20 mouse cellular contexts compared by ENCODE assay signal in genomic region chr13:26569422-26569821, GRCm38 (mm10).
DNase-seq lines count a peak whose midpoint lies in the region; ATAC-seq and TF ChIP-seq lines count a peak whose summit lies in the region.
"Had no signal": no experiment of that assay in that cellular context is flagged by ENCODE, and none has a peak within 500 bp of the region (broad histone marks: within the 10 kb centered on the region; RNA-seq: fewer than 3 reads in every experiment).

No protein-coding gene starts in this region.

- H3K4me1 ChIP-seq in forebrain, embryonic 12.5 days, result peaks cover 5% of the 10 kb centered on the region; the same call in 1 of the 2 replicates
- no peaks in the 10 kb centered on the region for H3K4me1 ChIP-seq in midbrain, embryonic 14.5 days (ENCODE audit: control insufficient read depth, insufficient read depth, low read length)
- H3K4me1 ChIP-seq: heart, embryonic 10.5 days had no signal

- H3K4me3 ChIP-seq in forebrain, embryonic 12.5 days (replicated peaks), result no peak overlapping the region
- no peak overlapping the region for H3K4me3 ChIP-seq in midbrain, embryonic 14.5 days (replicated peaks; ENCODE audit: low read depth, low read length)
- H3K4me3 ChIP-seq: heart, embryonic 10.5 days had no signal

- TF ChIP-seq CTCF in brain, embryonic 14.5 days (IDR thresholded peaks at IDR 0.05; ENCODE audit: borderline replicate concordance, extremely low read depth, insufficient read depth, insufficient read length), result no peak

- WGBS in forebrain, embryonic 12.5 days, result 14% methylated on average over 4 of the region's 4 CpGs
- 7% methylated on average over 4 of the region's 4 CpGs for WGBS in midbrain, embryonic 14.5 days

- no peak overlapping the region for H3K9ac ChIP-seq in forebrain, embryonic 12.5 days
- no peak overlapping the region for H3K9ac ChIP-seq in midbrain, embryonic 14.5 days (replicated peaks; ENCODE audit: low read length)

- peak; percentile 58; the same call in 1 of the 2 replicates for ATAC-seq in forebrain, embryonic 12.5 days (ENCODE audit: low FRiP score)
- ATAC-seq in midbrain, embryonic 14.5 days (ENCODE audit: low FRiP score, low TSS enrichment), result no peak; the same call in 1 of the 2 replicates
- ATAC-seq: hindbrain, embryonic 16.5 days had no signal

- H3K9me3 ChIP-seq in forebrain, embryonic 12.5 days, result no peaks in the 10 kb centered on the region
- no peaks in the 10 kb centered on the region for H3K9me3 ChIP-seq in midbrain, embryonic 14.5 days (ENCODE audit: control insufficient read depth, low read length)
- H3K9me3 ChIP-seq: heart, embryonic 10.5 days had no signal

- DNase-seq in embryo, embryonic 10 days (ENCODE audit: low spot score), result peak; percentile 14
- DNase-seq in embryo, embryonic 9.5 days (ENCODE audit: extremely low spot score), result no peak
- DNase-seq in brain, embryonic 14.5 days (ENCODE audit: low read depth), result peak; percentile 82
- DNase-seq in midbrain, embryonic 14.5 days, result peak; percentile 49
- no peak for DNase-seq in kidney, postnatal 14 days
- no peak for DNase-seq in left cerebral cortex, adult 8-10 months (ENCODE audit: low spot score in 2 of 2)
- no peak for DNase-seq in gastrocnemius, postnatal 4 days (ENCODE audit: low spot score in 2 of 2)
- DNase-seq: cerebellum, adult 11 months; gastrocnemius, postnatal 25 days; heart, postnatal 10 days; kidney, adult 11 months; kidney, postnatal 10 days; lung, adult 2 months; lung, postnatal 36 days; right cerebral cortex, postnatal 14 days; thymus, postnatal 36 days had no signal

- no peak for TF ChIP-seq POLR2A in brain, embryonic 14.5 days (IDR thresholded peaks at IDR 0.05; ENCODE audit: borderline replicate concordance, extremely low read depth, insufficient read depth, insufficient read length, poor library complexity, severe bottlenecking)

- H3K27ac ChIP-seq in forebrain, embryonic 12.5 days, result no peak overlapping the region
- H3K27ac ChIP-seq in midbrain, embryonic 14.5 days (replicated peaks; ENCODE audit: low read depth, low read length), result no peak overlapping the region
- H3K27ac ChIP-seq: heart, embryonic 10.5 days had no signal

- no peaks in the 10 kb centered on the region for H3K27me3 ChIP-seq in forebrain, embryonic 12.5 days
- no peaks in the 10 kb centered on the region for H3K27me3 ChIP-seq in midbrain, embryonic 14.5 days (ENCODE audit: control insufficient read depth, insufficient read depth, low read length)

- H3K36me3 ChIP-seq in forebrain, embryonic 12.5 days (replicated peaks), result no peaks in the 10 kb centered on the region
- no peaks in the 10 kb centered on the region for H3K36me3 ChIP-seq in midbrain, embryonic 14.5 days (ENCODE audit: control insufficient read depth, insufficient read depth, low read length)
- H3K36me3 ChIP-seq: heart, embryonic 10.5 days had no signal

- no peak overlapping the region for H3K4me2 ChIP-seq in forebrain, embryonic 12.5 days
- no peak overlapping the region for H3K4me2 ChIP-seq in midbrain, embryonic 14.5 days (ENCODE audit: low read length)
- H3K4me2 ChIP-seq: liver, embryonic 11.5 days had no signal

Comparison
In these comparisons a context has a peak if more than half of its experiments do, and no peak if none do; other contexts are left out.
1. DNase-seq: peak in embryo, embryonic 10 days (single experiment), brain, embryonic 14.5 days (single experiment) and midbrain, embryonic 14.5 days (single experiment); none in embryo, embryonic 9.5 days (single experiment), kidney, postnatal 14 days (single experiment), left cerebral cortex, adult 8-10 months (0 of 2) and gastrocnemius, postnatal 4 days (0 of 2).